Mouse (Mus musculus): ENCODE results near the gene Ctnnbip1.

DNA sequence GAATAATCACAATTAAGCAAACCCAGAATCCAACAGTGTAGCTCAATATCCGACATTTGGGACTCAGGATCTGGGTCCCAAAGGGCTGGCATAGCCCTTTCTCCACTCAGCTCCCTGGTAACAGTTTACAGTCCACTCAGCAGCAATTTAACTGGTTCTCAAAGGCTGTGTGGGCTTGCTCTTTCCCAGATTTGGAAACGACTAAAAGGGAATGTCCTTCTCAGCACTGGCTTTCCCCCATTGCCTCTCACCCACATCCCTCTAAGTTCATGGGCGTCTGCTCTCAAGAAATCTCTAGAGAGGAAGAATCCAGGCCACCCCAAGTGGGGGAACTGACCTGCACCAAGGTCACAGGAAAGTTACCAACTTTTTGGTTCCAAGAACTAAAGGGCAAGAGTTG is 33.5 kb upstream of the Ctnnbip1 start:
- TF ChIP-seq CTCF (IDR thresholded peaks at IDR 0.05; ENCODE audit: extremely low read depth, insufficient read depth, low read length) = no peak
- TF ChIP-seq POLR2A (IDR thresholded peaks at IDR 0.05; ENCODE audit: extremely low read depth, insufficient read depth, low read length) = no peak

Measured in cortical plate, adult 2 months (tissue).